Mouse (Mus musculus): Measurements from ENCODE around the gene P2ry13.

- no peak for TF ChIP-seq CTCF (IDR thresholded peaks at IDR 0.05; ENCODE audit: insufficient read depth, low read depth, low read length)
- TF ChIP-seq POLR2A (IDR thresholded peaks at IDR 0.05; ENCODE audit: insufficient read depth, low read depth, low read length) = no peak
These were observed 19.0 kb downstream of the P2ry13 start for GRCm38 (mm10) chr3:59191674-59192073.
